Mouse (Mus musculus) splenic B cell, adult 2 months (primary cell): ENCODE data around the gene Cpa3.

Source experiments
- DNase-seq: peaks from one replicate; pipeline ENCODE4 v3.0.0-alpha.2; 2011; ENCODE audit warnings: low read depth, low spot score
- H3K27me3 ChIP-seq: 2 replicates; pipeline ENCODE4 v1.6.1; 2012; ENCODE audit warnings: mild to moderate bottlenecking, low read length, moderate library complexity, mixed read lengths; ENCODE audit not compliant: control insufficient read depth, poor library complexity, insufficient read depth, severe bottlenecking
- H3K36me3 ChIP-seq: 2 replicates; pipeline ENCODE4 v1.6.1; 2012; ENCODE audit warnings: mild to moderate bottlenecking, low read length, moderate library complexity, mixed read lengths; ENCODE audit not compliant: control insufficient read depth, poor library complexity, insufficient read depth, severe bottlenecking

Cpa3 gene

DNA sequence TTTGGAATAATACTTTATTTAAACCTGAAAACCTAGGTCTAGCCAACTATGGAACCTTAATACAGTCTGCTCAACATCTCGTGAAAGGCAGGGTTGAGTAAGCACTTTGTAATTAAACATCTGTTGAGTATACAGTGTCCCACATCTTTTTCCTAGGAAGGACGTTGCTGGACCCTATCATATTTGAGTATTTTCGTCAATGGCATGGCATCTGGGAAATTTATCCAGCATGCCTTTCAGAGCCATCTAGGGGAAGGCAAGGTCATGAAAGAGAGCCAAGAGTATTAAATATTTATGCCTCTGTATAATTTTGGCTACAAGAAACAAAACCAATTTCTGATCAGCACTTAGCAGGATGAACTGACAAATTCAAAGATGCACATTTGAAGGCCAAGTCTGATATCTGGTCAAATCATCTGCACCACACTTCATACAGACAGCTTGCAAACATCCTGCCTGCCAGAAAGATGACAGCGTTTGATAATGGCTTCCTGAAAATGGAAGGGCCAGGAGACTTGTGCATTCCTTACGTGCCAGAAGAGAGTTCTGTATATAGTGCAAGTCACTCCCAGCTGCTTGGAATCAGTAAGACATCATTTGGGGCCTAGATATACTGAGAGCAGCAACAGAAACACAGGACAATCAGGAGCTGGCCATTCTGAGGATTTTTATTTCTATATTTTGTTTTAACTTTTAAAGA is 52.9 kb downstream of the Cpa3 start:
- DNase-seq: no peak
- H3K27me3 ChIP-seq: no peaks in the 10 kb centered on the region

DNA sequence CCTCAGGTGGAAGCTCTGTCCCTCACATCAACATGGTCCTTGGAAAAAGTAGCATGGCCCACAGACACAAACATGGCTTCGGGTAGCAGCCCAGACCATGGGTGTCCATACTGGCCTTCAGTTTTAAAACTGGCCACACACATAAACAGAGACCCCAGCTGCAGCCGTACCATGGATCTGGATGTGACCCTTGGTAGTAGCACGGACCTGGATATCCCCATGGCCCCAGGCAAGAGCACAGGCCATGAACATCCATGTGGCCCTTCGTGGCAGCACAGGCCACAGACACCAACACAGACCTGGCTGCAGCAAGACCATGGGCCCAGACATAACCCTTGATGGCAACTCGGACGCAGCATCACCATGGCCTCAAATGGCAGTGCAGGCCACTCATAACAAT is 69.6 kb downstream of the Cpa3 start:
- Histone ChIP-seq H3K36me3 (no peaks in the 10 kb centered on the region), H3K27me3 (no peaks in the 10 kb centered on the region)
- no peak for DNase-seq

More for the DNA sequence above, 52.9 kb downstream of the Cpa3 start:
- no peaks in the 10 kb centered on the region for H3K36me3 ChIP-seq

DNA sequence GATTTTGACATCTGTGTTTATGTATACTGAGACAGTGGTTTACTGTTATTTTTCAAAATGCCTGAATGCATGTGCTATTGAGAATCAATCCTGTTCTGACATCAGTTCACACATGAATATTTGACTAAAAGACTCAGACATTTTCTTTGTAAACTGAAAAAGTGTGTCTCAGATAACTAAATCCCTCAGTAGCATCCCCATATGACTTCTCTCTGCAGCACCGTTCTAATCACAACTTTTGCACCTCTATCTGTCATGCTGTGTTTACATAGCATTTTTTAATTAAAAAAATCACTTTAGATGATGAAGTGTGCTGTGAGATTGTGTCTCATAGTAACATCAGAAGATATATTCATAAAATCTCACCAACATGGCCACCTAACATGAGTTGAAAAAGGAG is 74.5 kb downstream of the Cpa3 start:
- H3K27me3 ChIP-seq: no peaks in the 10 kb centered on the region
- DNase-seq: no peak
- H3K36me3 ChIP-seq: no peaks in the 10 kb centered on the region
